Comparison of ENCODE assay signal across 19 mouse cellular contexts in genomic region chr10:84632005-84632404, GRCm38 (mm10). TPM values are rescaled to one million over a fixed set of nuclear protein-coding genes. Genes with fewer than 3 reads are reported as not detected.
DNase-seq lines count a peak whose midpoint lies in the region; ATAC-seq and TF ChIP-seq lines count a peak whose summit lies in the region.
"Had no signal": no experiment of that assay in that cellular context is flagged by ENCODE, and none has a peak within 500 bp of the region (broad histone marks: within the 10 kb centered on the region; RNA-seq: fewer than 3 reads in every experiment).

No protein-coding gene starts in this region.

- no peak for TF ChIP-seq CTCF in spleen, adult 2 months (IDR thresholded peaks at IDR 0.05; ENCODE audit: extremely low read depth, insufficient read depth, insufficient read length, insufficient replicate concordance)
- no peak for TF ChIP-seq CTCF in liver, postnatal 0 days (IDR thresholded peaks at IDR 0.05; ENCODE audit: low read depth)

- TF ChIP-seq EP300 in liver, postnatal 0 days (IDR thresholded peaks at IDR 0.05; ENCODE audit: low read depth), result no peak

- peaks cover 12% of the 10 kb centered on the region for H3K36me3 ChIP-seq in spleen, adult 2 months (ENCODE audit: control insufficient read depth, insufficient read depth, low read length)
- peaks cover 54% of the 10 kb centered on the region for H3K36me3 ChIP-seq in liver, postnatal 0 days (replicated peaks; ENCODE audit: insufficient read depth, low read length)

- 76% methylated on average over 4 of the region's 4 CpGs for WGBS in spleen, adult 2 months
- 85% methylated on average over 4 of the region's 4 CpGs for WGBS in liver, postnatal 0 days (ENCODE audit: insufficient replicate concordance)

- H3K27me3 ChIP-seq in spleen, adult 2 months (ENCODE audit: control insufficient read depth, insufficient read depth, low read length), result no peaks in the 10 kb centered on the region
- H3K27me3 ChIP-seq in liver, postnatal 0 days (ENCODE audit: insufficient read depth, low read length), result no peaks in the 10 kb centered on the region
- H3K27me3 ChIP-seq: embryonic facial prominence, embryonic 13.5 days; forebrain, embryonic 13.5 days; heart, embryonic 13.5 days; hindbrain, embryonic 15.5 days had no signal

- peaks cover 4% of the 10 kb centered on the region; the same call in 1 of the 2 replicates for H3K4me1 ChIP-seq in spleen, adult 2 months (ENCODE audit: control insufficient read depth, insufficient read depth, insufficient read length)
- no peaks in the 10 kb centered on the region for H3K4me1 ChIP-seq in liver, postnatal 0 days (ENCODE audit: insufficient read depth)
- H3K4me1 ChIP-seq: embryonic facial prominence, embryonic 13.5 days; forebrain, embryonic 13.5 days; heart, embryonic 13.5 days; hindbrain, embryonic 15.5 days had no signal

- H3K27ac ChIP-seq in spleen, adult 2 months (ENCODE audit: insufficient read depth, low read length), result peak overlapping the region; percentile 37
- no peak overlapping the region for H3K27ac ChIP-seq in liver, postnatal 0 days (ENCODE audit: low read depth)
- H3K27ac ChIP-seq: embryonic facial prominence, embryonic 13.5 days; forebrain, embryonic 13.5 days; heart, embryonic 13.5 days; hindbrain, embryonic 15.5 days had no signal

- H3K9ac ChIP-seq in liver, postnatal 0 days (replicated peaks), result no peak overlapping the region
- H3K9ac ChIP-seq: embryonic facial prominence, embryonic 13.5 days; forebrain, embryonic 13.5 days; forebrain, postnatal 0 days; heart, embryonic 13.5 days; hindbrain, embryonic 15.5 days had no signal

- no peak for ATAC-seq in liver, postnatal 0 days
- ATAC-seq: forebrain, embryonic 13.5 days; forebrain, postnatal 0 days had no signal

- no peak overlapping the region for H3K4me2 ChIP-seq in liver, postnatal 0 days (ENCODE audit: low read depth, low read length)
- H3K4me2 ChIP-seq: embryonic facial prominence, embryonic 13.5 days; forebrain, embryonic 13.5 days; heart, embryonic 13.5 days; hindbrain, embryonic 15.5 days had no signal

- no peak for TF ChIP-seq POLR2A in spleen, adult 2 months (IDR thresholded peaks at IDR 0.05; ENCODE audit: low read depth, low read length)

- H3K9me3 ChIP-seq in liver, postnatal 0 days (ENCODE audit: low read length), result no peaks in the 10 kb centered on the region
- H3K9me3 ChIP-seq: embryonic facial prominence, embryonic 13.5 days; forebrain, embryonic 13.5 days; G1E; heart, embryonic 13.5 days; hindbrain, embryonic 15.5 days had no signal

- no peak for DNase-seq in spleen, adult 2 months (ENCODE audit: low read depth in 1 of 2, low spot score in 2 of 2)
- no peak for DNase-seq in spleen, postnatal 36 days (ENCODE audit: low spot score in 2 of 2)
- peak; percentile 41 for DNase-seq in CD4-positive helper T cell, adult 2 months (ENCODE audit: low read depth, low spot score)
- peak; percentile 39 for DNase-seq in T-cell, adult 2 months (ENCODE audit: low spot score)
- peak; percentile 60 for DNase-seq in naive thymus-derived CD4-positive, alpha-beta T cell, adult 2 months (ENCODE audit: low read depth)
- DNase-seq in layer of hippocampus, adult 9-11 months, result no peak
- DNase-seq in liver, postnatal 0 days, result no peak
- DNase-seq: adrenal gland, postnatal 14 days; cerebellum, adult 11-12 months; cerebellum, adult 9-10 months; cerebellum, postnatal 36 days; forebrain, postnatal 0 days; gastrocnemius, postnatal 14 days; heart, postnatal 36 days had no signal

- H3K4me3 ChIP-seq in spleen, adult 2 months (ENCODE audit: extremely low read depth, insufficient read depth, insufficient read length), result no peak overlapping the region
- no peak overlapping the region for H3K4me3 ChIP-seq in liver, postnatal 0 days (ENCODE audit: low read depth, low read length)
- H3K4me3 ChIP-seq: embryonic facial prominence, embryonic 13.5 days; forebrain, embryonic 13.5 days; heart, embryonic 13.5 days; hindbrain, embryonic 15.5 days had no signal

RNA-seq across cellular contexts. Expression of gene Polr3b, which starts 9.9 kb away (rescaled TPM):
- 4.5 and 4.8 TPM in 2 replicates for polyA plus RNA-seq in spleen, adult 2 months (2012; rRNA removed)
- 2.8 and 3.9 TPM in 2 replicates for polyA plus RNA-seq in liver, postnatal 0 days (2015; fragmentation: Nextera tagmentation; extraction: Ambion mirVana)

RNA-seq across cellular contexts. Expression of gene Tcp11l2, which starts 55.6 kb away (rescaled TPM):
- polyA plus RNA-seq in spleen, adult 2 months (2012; rRNA removed), result 81.2 and 103 TPM in 2 replicates
- 29.8 and 36.8 TPM in 2 replicates for polyA plus RNA-seq in liver, postnatal 0 days (2015; fragmentation: Nextera tagmentation; extraction: Ambion mirVana)

Comparison
In these comparisons a context has a peak if more than half of its experiments do, and no peak if none do; other contexts are left out.
1. DNase-seq: peak in CD4-positive helper T cell, adult 2 months (single experiment), T-cell, adult 2 months (single experiment) and naive thymus-derived CD4-positive, alpha-beta T cell, adult 2 months (single experiment); none in spleen, adult 2 months (0 of 2), spleen, postnatal 36 days (0 of 2), layer of hippocampus, adult 9-11 months (single experiment) and liver, postnatal 0 days (single experiment).